Mouse (Mus musculus) midbrain, embryonic 11.5 days (tissue): ENCODE data around the gene Tmem106c. TPM values are rescaled to one million over a fixed set of nuclear protein-coding genes. Genes with fewer than 3 reads are reported as not detected.

ENCODE experiments used
- ATAC-seq: fragments of 200-750 bp; cut with Nextera tagmentation; 2 replicates; pipeline ENCODE4 v1.8.0; 2017; ENCODE audit warnings: moderate TSS enrichment, moderate library complexity; ENCODE audit not compliant: low FRiP score
- DNase-seq: peaks from one replicate; pipeline ENCODE4 v3.0.0; 2015; ENCODE audit warnings: low spot score; ENCODE audit errors: missing footprints
- H3K27ac ChIP-seq: fragments of 300-500 bp; sonication (generic); 2 replicates; pipeline ENCODE4 v1.5.1; 2014; ENCODE audit warnings: low read depth, low read length
- H3K27me3 ChIP-seq: fragments of 300-500 bp; sonication (generic); 2 replicates; pipeline ENCODE4 v1.6.1; 2014; ENCODE audit warnings: mild to moderate bottlenecking, low read length, moderate library complexity, mixed read lengths; ENCODE audit not compliant: control insufficient read depth, insufficient read depth
- H3K36me3 ChIP-seq: fragments of 300-500 bp; sonication (generic); 2 replicates; pipeline ENCODE4 v1.6.1; 2014; ENCODE audit warnings: mild to moderate bottlenecking, low read length, moderate library complexity, mixed read lengths; ENCODE audit not compliant: control insufficient read depth, insufficient read depth
- H3K4me1 ChIP-seq: fragments of 300-500 bp; sonication (generic); 2 replicates; pipeline ENCODE4 v1.6.1; 2014; ENCODE audit warnings: low read length; ENCODE audit not compliant: control insufficient read depth, insufficient read depth
- H3K4me2 ChIP-seq: fragments of 300-500 bp; sonication (generic); 2 replicates; pipeline ENCODE4 v1.6.1; 2014; ENCODE audit warnings: mild to moderate bottlenecking, moderate library complexity
- H3K4me3 ChIP-seq: fragments of 300-500 bp; sonication (generic); 2 replicates; pipeline ENCODE4 v1.5.1; 2014; ENCODE audit warnings: low read depth, low read length
- H3K9ac ChIP-seq: fragments of 300-500 bp; sonication (generic); 2 replicates; pipeline ENCODE4 v1.6.1; 2014; ENCODE audit warnings: low read length
- H3K9me3 ChIP-seq: fragments of 300-500 bp; sonication (generic); 2 replicates; pipeline ENCODE4 v1.6.1; 2016; ENCODE audit warnings: low read length; ENCODE audit not compliant: control insufficient read depth
- WGBS: fragments of 180-500 bp; shearing (Covaris S2); extraction: QIAGEN DNeasy Blood & Tissue Kit; methylation state at CpG from one replicate; pipeline ENCODE4 v1.1.7; 2014; 5-methylcytosine and 5-hydroxymethylcytosine counted together
- polyA plus RNA-seq: library from polyadenylated mRNA; unstranded; fragments of >200 nt; fragmentation: Nextera tagmentation; extraction: Ambion mirVana; gene quantifications from 2 replicates; pipeline ENCODE4 v1.2.1, GENCODE M21; 2014

Gene Tmem106c
- polyA plus RNA-seq, 1 experiment from 2014 or later: 60.4 TPM

GRCm38 (mm10) chr15:97929259-97929824 is 34.7 kb upstream of the Tmem106c start:
- Histone ChIP-seq H3K36me3 (no peaks in the 10 kb centered on the region), H3K4me1 (no peaks in the 10 kb centered on the region), H3K9ac (no peak overlapping the region), H3K9me3 (no peaks in the 10 kb centered on the region), H3K27me3 (no peaks in the 10 kb centered on the region), H3K27ac (no peak overlapping the region), H3K4me3 (no peak overlapping the region), H3K4me2 (no peak overlapping the region)
- no peak for DNase-seq
- no peak for ATAC-seq
- 73% methylated on average over 13 of the region's 13 CpGs for WGBS

DNA sequence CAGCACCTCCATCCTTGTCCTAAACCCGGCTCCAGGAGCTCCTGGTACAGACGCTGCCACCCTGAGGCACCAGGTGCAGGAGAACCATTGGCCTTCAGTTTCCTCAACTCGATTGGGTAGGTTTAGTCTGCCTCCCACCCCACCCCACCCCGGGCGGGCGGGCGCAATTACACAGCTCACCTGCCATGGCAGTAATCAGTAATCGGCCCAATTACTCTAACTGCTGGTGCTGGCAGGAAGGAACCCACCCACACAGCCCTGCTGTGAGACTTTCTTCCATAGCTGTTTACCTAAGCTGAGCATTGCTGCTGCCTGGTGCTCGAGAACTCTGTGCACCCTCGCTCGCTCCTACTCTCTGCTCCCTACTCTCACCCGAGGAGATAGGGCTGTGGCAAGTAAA is 31.6 kb upstream of the Tmem106c start:
- no peaks in the 10 kb centered on the region for H3K27me3 ChIP-seq
- no peaks in the 10 kb centered on the region for H3K36me3 ChIP-seq
- DNase-seq (no peak), ATAC-seq (no peak)
- no peaks in the 10 kb centered on the region for H3K4me1 ChIP-seq
- no peak overlapping the region for H3K9ac ChIP-seq
- WGBS: 91% methylated on average over 12 of the region's 12 CpGs
- no peak overlapping the region for H3K4me3 ChIP-seq
- H3K27ac ChIP-seq: no peak overlapping the region
- no peaks in the 10 kb centered on the region for H3K9me3 ChIP-seq
- no peak overlapping the region for H3K4me2 ChIP-seq

- Histone ChIP-seq H3K4me3 (no peak overlapping the region), H3K9me3 (no peaks in the 10 kb centered on the region), H3K4me2 (no peak overlapping the region), H3K4me1 (no peaks in the 10 kb centered on the region), H3K36me3 (no peaks in the 10 kb centered on the region), H3K27me3 (no peaks in the 10 kb centered on the region), H3K9ac (no peak overlapping the region), H3K27ac (no peak overlapping the region)
- 54% methylated on average over 6 of the region's 6 CpGs for WGBS
- DNase-seq: no peak
- ATAC-seq: no peak
Measured at GRCm38 (mm10) chr15:97938580-97938979, 25.4 kb upstream of the Tmem106c start.

DNA sequence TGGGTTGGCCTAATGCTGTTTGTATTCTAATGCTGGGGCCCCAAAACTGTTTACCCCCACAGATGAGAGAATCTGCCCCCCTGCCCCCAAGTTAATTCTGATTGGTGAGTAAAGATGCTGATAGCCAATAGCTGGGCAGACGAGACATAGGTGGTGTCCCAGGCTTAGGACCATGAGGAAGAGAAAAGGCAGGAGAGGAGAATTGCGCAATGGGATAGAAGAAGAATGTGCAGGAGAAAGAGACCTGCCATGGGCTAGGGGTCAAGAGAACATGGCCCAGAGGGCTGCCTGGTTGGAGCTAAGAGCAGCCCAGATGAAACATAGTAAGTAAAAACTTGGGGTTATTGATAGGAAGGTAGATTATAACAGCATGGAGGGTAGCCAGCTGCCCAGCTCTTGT is 23.9 kb upstream of the Tmem106c start:
- H3K4me1 ChIP-seq: no peaks in the 10 kb centered on the region
- ATAC-seq (no peak), DNase-seq (no peak)
- no peaks in the 10 kb centered on the region for H3K36me3 ChIP-seq
- H3K27me3 ChIP-seq: no peaks in the 10 kb centered on the region
- 95% methylated on average over 2 of the region's 2 CpGs for WGBS
- H3K9me3 ChIP-seq: no peaks in the 10 kb centered on the region
- H3K27ac ChIP-seq: no peak overlapping the region
- H3K9ac ChIP-seq: no peak overlapping the region
- H3K4me3 ChIP-seq: no peak overlapping the region
- H3K4me2 ChIP-seq: no peak overlapping the region

- DNase-seq (no peak), ATAC-seq (no peak)
- H3K4me3 ChIP-seq: no peak overlapping the region
- no peak overlapping the region for H3K27ac ChIP-seq
- H3K9me3 ChIP-seq: no peaks in the 10 kb centered on the region
- no peak overlapping the region for H3K4me2 ChIP-seq
- no peaks in the 10 kb centered on the region for H3K4me1 ChIP-seq
- no peak overlapping the region for H3K9ac ChIP-seq
- no peaks in the 10 kb centered on the region for H3K27me3 ChIP-seq
- 94% methylated on average over 2 of the region's 2 CpGs for WGBS
- H3K36me3 ChIP-seq: no peaks in the 10 kb centered on the region
Measured at GRCm38 (mm10) chr15:97941306-97941705, 22.7 kb upstream of the Tmem106c start.

DNA sequence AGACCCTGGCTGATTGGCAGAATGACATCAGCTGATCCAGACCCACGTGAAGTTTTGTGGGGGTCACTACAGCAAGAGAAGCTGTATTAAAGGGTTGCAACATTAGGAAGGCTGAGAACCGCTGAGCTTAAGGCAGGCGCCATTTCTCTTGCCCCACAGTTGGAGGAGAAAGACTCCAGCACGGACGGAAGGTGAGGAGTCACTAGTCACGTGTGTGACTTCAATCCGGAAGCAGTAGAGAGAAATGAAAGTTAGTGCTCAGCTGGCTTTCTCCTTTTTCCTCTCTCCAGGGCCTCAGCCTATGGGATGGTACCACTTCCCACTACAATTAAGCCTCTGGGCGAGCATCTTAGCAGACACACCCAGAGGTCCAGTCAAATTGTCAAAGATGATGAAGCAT is 21.5 kb upstream of the Tmem106c start:
- no peaks in the 10 kb centered on the region for H3K36me3 ChIP-seq
- no peak overlapping the region for H3K4me3 ChIP-seq
- no peaks in the 10 kb centered on the region for H3K9me3 ChIP-seq
- 83% methylated on average over 8 of the region's 8 CpGs for WGBS
- no peaks in the 10 kb centered on the region for H3K4me1 ChIP-seq
- H3K4me2 ChIP-seq: no peak overlapping the region
- H3K27me3 ChIP-seq: no peaks in the 10 kb centered on the region
- no peak overlapping the region for H3K9ac ChIP-seq
- no peak for ATAC-seq
- DNase-seq: no peak
- no peak overlapping the region for H3K27ac ChIP-seq

DNA sequence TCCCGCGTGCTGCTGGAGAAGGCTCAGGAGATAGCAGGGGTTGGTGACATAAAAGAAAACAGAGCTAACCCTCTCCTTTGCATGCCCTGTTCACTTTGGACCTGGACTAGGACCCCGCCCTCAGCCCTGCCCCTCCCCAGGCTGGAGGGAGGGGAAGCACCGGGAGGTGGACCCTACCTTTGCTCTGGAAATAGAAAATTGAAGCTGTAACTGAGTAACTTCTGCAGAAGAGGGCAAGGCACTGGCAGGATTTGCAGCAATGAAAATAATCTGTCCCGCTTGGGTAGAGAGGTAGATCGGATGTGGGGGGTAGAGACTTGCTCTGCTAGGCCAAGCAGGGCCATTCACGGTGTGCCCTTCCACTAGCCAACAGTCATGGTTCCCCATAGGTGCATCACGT is 20.6 kb upstream of the Tmem106c start:
- Histone ChIP-seq H3K4me2 (no peak overlapping the region), H3K4me3 (no peak overlapping the region), H3K36me3 (no peaks in the 10 kb centered on the region), H3K27ac (no peak overlapping the region), H3K9me3 (no peaks in the 10 kb centered on the region), H3K4me1 (no peaks in the 10 kb centered on the region), H3K27me3 (no peaks in the 10 kb centered on the region), H3K9ac (no peak overlapping the region)
- WGBS: 83% methylated on average over 8 of the region's 8 CpGs
- DNase-seq (no peak), ATAC-seq (no peak)

DNA sequence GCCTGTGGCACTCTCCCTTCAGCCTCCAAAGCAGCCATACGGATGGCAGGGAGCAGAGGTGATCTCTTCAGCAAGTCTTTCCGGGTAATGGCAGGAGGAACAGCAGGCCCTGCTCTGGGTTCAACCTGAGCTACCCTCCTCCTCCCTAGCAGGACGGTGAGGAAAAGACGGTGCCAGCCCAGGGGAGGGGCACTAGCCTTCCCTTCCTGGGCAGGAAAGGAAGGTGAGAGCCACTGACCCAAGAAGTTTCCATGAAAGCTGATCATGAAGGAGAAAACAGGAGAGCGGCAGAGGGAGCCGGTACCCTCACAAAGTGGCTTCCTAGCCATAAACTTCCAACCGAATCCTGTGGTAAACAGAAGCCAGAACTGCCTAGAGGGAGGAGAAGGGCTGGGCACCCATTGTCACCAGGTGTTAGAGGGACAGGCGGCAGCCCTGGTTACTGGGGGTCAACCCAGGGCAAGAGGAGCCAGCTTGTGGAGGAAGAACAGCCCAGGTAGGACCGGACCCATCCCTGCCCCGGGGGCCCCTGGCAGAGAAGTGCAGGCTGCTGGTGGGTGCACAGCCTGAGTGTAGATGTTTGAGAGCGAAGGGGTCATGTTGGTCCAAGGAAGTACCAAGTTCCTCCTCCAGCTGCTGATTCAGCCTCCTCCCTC is 19.0 kb upstream of the Tmem106c start:
- Histone ChIP-seq H3K9me3 (no peaks in the 10 kb centered on the region), H3K36me3 (no peaks in the 10 kb centered on the region), H3K4me1 (peaks cover 4% of the 10 kb centered on the region; the same call in 1 of the 2 replicates), H3K4me3 (no peak overlapping the region), H3K27me3 (no peaks in the 10 kb centered on the region), H3K9ac (no peak overlapping the region), H3K27ac (no peak overlapping the region), H3K4me2 (no peak overlapping the region)
- DNase-seq (peak; percentile 41), ATAC-seq (no peak)
- WGBS: 82% methylated on average over 11 of the region's 11 CpGs

GRCm38 (mm10) chr15:97945656-97946315 is 18.2 kb upstream of the Tmem106c start:
- H3K4me2 ChIP-seq: no peak overlapping the region
- 88% methylated on average over 9 of the region's 11 CpGs for WGBS
- no peak overlapping the region for H3K4me3 ChIP-seq
- H3K27me3 ChIP-seq: no peaks in the 10 kb centered on the region
- DNase-seq: peak; percentile 45
- ATAC-seq: no peak
- no peaks in the 10 kb centered on the region for H3K9me3 ChIP-seq
- no peak overlapping the region for H3K9ac ChIP-seq
- H3K4me1 ChIP-seq: peaks cover 4% of the 10 kb centered on the region; the same call in 1 of the 2 replicates
- H3K36me3 ChIP-seq: no peaks in the 10 kb centered on the region
- no peak overlapping the region for H3K27ac ChIP-seq
